Mouse (Mus musculus): ENCODE results near the gene Cyld. TPM values are rescaled to one million over a fixed set of nuclear protein-coding genes. Genes with fewer than 3 reads are reported as not detected.
"Not testable (repeated sequence)": the region's sequence is repeated elsewhere in the genome, so short reads cannot be mapped to it uniquely, and the experiment has no call there.

Gene Cyld
- total RNA-seq, 4 experiments from 2014 or later, result 113 to 134 (median 127) TPM

DNA sequence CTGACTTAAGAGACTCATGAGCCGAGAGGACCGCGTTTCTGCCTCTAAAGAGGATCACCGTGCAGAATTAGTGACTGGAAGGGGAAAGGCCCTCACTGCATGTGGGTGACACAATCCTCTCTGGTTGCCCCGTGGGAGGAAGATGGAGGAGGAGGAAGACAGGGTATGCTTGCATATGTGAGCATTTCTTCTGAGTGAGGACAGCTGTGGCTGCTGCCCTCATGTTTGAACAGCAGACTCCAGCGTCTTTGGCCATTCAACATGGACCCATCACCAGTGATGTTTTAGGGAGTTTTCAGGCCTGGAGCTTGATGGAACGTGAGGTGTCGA lies 10.0 kb upstream of the Cyld start:
- DNase-seq (ENCODE audit: low spot score in 2 of 2), result no peak

DNA sequence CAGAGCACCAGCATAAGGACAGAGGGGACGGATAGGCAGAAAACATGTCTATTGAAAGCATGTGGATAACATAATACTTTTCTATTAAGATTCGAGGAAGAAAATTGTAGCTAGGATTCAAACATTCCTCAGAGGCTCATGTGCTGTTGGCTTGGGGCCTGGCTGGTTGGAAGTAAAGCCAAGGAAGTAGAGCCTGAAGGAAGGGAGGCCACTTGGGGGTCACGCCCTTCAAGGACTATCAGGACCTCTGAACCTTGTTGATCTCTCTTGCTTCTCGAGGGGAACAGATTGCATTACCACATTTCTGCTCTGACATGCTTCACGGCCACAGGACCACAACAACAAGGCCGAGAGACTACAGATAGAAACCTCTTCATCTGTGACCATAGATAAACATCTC lies 7.7 kb upstream of the Cyld start:
- DNase-seq (ENCODE audit: low spot score in 2 of 2), result no peak

DNA sequence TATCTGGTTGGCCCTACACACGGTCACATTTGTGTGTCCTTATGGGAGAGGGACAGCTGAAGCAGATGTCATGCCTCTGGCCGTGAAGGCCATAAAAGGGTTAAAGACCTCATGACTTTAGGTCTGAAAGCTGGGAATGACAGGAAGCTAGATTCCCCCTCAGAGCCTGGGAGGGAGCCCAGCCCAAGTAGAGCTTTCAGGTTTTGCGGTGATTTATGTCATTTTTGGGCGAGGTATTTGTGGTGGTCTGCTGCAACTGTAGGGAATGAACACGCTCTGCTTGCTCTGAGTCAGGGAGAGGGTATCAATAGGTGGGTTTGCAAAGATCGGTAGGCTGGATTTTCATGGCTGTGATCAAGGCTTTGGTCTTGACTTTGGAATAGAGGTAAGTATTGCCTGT lies 6.9 kb upstream of the Cyld start:
- DNase-seq (ENCODE audit: low spot score in 2 of 2), result no peak

DNA sequence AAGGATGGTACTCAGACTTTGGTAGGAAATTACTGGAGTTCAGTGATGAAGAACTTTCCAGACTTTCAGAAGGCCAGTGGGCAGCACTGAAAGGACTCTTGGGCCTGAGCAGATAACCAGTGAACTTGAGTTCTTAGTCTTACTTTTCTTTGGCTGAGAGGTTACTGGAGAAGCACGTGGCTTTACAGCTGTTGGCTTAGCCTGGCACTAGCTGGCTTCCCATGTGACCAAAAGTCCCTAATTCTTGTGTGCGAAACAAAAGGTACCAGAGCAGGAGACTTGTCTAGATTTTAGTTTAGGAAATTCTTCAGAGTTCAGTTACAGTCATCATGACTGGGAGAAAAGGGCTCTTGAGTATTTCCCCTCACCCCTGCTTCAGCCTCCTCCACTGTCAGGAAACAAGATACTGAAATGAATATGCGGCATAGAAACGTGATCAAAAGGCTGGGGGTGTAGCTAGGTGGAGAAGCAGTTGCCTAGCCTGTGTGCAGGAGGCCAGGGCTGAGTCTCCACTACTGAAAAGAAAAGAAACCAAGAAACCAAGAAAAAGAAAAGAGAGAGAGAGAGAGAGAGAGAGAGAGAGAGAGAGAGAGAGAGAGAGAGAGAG lies 5.4 kb upstream of the Cyld start:
- DNase-seq (ENCODE audit: low spot score in 2 of 2), result no peak

DNA sequence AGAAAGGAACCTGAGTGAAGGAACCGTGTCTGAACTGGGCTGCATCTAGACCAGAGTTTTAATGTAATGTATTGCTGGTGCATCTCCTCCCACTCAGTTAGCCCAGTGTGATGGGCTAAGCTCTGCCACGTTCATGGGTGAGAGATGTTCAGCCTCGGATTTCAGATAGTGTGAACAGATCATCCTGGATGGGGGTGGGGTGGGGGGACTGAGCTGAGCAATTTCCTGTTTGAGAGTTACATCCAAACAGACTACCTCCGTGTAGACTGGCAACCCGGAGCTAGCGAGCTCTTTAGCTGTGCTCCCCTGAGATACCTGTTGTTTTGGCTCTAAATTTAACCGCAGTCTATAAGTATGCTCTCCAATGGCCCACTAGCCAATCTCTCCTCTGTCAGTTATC lies 4.9 kb upstream of the Cyld start:
- no peak for DNase-seq (ENCODE audit: low spot score in 2 of 2)

DNA sequence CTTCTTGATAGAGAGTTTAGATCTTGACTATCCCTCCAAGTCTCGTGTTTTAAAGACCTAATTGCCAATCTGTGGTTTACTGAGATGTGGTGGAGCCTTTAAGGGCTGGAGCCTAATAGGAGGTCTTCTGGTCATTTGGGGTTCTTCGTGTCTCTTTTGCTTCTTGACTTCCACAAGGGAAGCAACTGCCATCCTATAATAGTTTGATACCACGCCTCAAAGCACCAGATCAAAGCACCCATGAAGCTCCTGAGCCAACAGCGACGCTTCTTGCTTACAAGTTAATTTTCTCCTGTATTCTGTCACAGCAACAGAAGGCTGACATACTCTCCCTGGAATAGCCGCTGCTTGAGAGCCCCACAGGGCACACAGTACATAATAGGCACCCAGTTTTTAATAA lies 4.0 kb upstream of the Cyld start:
- no peak for DNase-seq (ENCODE audit: low spot score in 2 of 2)

DNA sequence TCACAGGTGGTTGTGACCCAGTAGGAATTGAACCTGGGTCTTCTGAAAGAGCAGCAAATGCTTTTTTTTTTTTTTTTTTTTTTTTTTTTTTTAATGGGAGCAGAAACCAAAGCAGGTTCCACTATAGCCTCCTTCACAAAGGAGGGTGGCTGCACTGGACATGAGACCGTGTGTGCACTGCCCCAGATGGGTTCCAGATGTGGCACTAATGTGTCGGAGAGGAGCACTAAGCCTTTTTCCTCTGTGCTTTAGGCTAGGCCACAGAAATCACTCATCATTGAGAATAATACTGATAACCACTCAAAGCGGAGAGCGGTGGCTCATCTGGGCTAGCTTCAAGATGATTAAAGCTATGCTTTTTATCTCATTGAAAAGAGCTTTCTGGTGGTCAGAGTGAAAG lies 3.5 kb upstream of the Cyld start:
- no peak for DNase-seq (ENCODE audit: low spot score in 2 of 2)

DNA sequence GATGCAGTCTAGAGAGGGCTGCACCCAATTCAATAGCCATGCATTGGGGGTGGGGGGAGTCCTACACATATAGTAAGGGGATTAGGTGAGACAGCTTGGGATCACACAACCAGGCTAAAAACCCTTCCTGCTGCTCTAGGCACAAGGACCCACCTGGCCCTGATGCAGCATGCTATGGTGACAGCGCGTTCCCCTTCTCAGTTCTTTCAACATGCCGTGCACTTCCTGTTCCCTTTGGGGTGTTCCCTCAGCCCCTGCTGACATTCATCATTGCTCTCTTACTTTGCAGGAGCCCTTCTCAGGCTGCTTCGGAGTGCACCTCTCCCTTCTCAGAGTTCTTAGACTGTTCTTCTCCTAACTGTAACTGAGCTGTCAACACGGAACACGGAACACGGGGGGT lies 2.5 kb upstream of the Cyld start:
- no peak for DNase-seq (ENCODE audit: low spot score in 2 of 2)

DNA sequence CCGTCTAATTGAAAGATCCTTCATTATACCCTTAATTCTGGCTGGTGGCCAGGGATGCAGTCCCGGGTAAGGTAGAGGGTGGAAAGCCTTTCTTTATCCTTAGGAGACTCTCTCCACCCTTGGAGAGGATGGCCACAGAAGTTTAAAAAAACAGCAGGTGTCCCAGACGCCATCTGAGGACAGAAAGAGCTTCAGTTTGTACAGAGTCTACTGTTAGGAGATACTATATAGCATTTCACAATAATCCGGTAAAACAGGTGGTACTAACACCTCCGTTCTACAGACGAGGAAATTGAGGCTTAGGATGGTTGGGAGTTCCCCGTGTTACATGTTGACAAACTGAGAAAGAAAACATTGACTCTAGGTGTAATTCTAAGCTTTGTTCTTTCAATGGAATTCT lies 600 bp upstream of the Cyld start:
- DNase-seq (ENCODE audit: low spot score in 2 of 2), result no peak

DNA sequence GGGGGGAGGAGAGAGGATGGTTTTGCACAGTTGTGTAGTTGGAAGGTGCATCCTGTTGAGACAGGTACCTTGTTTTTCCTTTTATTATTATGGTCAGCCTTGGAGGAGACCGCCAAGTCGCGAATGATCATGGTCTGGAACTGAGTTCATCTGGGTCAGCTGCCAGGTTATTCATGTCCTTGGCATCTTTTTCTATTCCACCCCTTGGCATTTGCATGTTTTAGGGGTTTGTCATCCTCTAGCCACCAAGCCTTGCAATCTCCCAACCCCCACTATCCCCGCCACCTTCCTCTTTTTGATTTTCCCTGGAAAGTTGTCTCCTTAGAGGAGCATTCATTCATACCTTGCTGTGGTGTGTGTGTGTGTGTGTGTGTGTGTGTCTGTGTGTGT lies 809 bp downstream of the Cyld start:
- no peak for DNase-seq (ENCODE audit: low spot score in 2 of 2)

DNA sequence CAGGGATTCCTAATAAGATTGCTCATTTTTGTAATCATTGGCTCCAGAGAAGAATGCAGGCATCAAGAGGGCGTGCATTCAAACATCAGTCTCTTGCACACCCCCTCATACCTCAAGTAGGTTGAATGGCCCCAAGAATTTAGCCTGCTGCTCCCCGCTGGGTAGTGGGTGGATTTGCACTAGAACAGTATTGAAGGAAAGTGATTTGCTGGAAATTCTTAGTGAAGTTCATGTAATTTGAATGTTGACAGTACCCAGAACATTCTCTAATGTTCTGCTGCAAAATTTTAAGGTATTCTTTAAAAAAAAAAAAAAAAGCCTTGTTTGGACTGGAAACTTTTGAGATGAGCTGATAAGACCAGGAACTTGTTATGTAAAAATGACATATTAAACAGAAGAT lies 1.2 kb downstream of the Cyld start:
- DNase-seq (ENCODE audit: low spot score in 2 of 2), result no peak

DNA sequence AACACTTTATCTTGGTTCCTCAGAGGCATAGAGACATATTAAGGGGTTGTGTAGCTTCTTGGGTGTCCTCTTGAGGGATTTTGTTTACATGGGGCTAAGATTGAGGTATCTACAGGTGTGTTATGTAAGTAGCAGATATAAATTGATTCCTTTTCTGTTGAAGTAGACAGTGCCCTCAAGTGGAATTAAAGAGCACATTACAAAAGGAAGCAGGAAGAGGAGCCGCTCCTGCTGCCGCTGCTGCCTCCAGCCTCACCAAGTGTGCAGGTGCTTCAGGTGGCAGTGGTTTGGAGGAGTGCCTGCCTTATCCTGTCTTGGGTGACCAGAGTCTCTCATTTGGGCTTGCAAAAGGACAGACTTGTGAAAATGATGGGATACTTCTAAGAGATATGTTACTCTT lies 4.8 kb downstream of the Cyld start:
- no peak for DNase-seq (ENCODE audit: low spot score in 2 of 2)

DNA sequence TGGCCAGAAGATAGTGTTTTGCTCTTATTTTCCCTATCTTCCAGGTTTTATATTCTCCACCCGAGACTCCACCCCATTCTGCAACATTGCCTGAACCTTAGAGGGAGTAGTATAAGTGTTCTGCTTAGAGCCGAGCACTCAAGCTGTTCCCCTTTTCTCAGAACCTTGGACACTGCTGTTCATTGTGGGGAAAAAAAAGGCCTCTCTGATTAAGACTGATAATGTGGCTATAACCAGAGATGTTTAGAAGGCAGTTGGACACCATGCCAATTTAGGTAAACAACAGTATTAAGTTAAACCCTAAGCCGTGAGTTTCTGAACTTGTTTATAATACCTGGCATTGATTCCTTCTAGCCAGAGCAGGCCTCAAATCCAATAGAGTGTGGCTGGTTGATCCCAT lies 6.0 kb downstream of the Cyld start:
- no peak for DNase-seq (ENCODE audit: low spot score in 2 of 2)

DNA sequence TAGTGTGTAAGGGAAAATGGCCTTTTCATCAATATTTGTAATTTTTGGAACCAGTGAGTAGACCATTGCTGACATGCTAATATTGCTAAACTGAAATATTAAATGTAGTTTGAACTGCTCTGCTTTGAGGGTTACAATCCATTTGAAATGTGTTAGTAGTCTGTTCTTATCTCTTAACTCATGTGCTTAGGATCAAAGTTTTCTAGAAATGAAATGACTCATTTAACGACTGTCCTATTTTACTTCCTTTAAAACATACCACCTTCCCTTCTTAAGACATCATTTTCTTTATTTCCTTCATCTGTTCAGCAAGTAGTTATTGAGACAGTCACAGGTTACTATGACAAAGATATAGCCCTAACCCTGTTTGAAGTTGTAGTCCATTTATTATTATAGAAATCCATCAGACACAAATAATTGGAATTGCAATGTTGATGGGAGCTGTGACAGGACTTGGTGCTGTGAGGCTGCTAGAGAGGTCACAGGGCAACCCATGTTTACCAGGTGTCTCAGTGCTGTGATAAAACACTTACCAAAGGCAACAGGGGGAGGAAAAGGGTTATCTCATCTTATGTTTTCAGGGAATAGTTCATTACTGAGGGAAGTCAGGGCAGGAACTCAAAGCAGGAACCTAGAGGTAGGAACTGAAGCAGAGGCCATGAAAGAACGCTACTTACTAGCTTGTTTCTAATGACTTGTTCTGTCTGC lies 26.6 kb downstream of the Cyld start:
- DNase-seq (ENCODE audit: low spot score in 2 of 2), result no peak

DNA sequence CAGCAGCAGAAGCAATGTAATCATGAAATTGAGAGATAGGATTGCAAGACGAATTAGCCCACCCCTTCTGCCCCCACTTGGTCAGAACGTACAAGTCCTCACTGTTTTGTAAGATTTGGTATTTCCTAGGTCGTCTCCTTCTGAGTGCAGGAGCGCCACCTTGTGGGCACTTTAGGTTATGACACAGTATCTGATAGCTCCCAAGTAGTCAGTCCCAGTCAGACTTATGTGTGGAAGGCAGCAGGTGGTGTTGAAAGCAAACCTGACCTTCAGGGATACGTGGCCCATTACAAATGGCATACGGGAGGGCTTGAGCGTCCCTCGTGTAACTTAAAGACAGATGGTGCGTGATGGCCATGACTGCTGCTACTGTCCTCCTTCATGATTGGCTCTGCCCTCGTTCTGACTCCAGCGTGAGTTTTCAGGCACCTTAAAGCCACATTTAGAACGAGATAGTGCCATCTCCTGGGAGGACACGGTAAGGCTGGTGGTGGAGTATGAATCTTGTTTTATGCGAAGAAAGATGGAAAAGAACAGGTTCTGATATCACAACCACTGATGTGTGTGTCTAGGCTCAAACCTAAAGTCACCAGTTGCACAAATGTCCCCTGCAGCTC lies 58.5 kb downstream of the Cyld start:
- DNase-seq (ENCODE audit: low spot score in 2 of 2), result peak; percentile 77 to 84

DNA sequence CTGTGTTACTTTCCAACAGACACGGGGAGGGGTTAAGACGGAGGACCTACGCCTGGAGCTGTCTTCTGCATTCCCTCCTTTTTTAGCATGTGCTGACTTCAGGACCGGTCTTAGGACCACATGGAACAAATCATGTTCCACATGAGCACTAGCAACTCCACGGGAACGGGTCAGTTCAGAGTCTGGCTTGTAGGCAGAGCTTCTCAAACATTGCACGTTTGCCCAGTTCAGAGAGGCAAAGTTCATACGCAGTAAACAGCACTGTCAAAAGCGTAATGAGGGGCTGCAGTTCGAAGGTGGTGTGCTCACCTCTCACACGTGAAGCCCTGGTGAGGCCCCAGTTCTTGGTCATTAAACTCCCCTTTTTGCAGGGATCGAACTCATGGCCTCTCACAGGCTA lies 65.2 kb downstream of the Cyld start:
- DNase-seq (ENCODE audit: low spot score in 2 of 2), result no peak

DNA sequence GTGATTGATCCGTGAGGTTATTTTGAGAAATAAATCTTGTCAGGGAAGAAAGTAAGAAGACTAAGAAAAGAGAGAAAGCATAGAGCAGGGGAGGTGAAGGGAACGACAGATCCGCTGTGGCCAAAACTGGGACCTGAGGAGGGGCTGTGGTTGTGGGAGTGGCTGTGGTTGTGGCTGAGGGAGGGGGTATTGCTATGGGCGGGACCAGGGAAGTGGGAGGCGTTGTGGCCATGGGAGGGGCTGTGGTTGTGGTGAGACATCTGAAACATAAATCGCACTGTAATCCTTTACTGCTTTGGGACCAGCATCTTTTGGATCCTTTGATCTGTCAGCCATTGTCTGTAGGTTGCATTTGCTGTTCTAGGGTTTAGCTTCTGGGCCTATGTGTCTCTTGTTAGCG lies 74.4 kb downstream of the Cyld start:
- DNase-seq (ENCODE audit: low spot score in 2 of 2), result no peak

DNA sequence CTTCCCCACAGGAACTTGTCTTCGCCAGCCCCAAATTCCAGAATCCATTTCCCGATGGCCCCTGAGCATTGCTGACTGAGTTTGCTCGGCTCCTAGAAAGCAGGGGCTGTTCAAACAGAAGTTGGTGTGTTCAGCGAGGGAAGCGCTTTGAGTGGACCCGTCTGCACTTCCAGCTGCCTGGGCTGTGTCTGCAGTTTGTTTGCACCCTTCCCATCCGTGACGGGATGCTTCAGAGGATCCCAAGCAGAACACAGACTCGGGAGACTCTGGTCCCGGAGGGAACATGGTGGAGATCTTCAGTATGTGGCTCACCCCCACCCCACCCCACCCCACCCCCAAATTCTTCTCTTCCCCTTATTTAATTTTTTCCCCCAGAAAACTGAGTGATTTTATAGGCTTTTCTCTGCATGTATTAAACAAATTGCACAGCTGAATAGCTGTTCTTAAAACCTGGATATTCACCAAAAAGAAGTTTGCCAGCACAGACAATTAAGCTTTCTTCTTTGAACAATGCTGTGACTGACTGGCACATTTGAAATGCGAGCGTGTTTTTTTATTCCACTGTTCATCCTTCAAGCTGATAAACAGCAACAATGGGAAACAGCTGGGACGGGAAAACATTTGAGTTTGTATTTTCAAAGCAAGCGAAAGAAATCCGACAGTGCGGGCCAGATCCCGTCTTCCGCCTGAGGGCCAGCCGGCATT lies 77.9 kb downstream of the Cyld start:
- no peak for DNase-seq (ENCODE audit: low spot score in 2 of 2)

DNA sequence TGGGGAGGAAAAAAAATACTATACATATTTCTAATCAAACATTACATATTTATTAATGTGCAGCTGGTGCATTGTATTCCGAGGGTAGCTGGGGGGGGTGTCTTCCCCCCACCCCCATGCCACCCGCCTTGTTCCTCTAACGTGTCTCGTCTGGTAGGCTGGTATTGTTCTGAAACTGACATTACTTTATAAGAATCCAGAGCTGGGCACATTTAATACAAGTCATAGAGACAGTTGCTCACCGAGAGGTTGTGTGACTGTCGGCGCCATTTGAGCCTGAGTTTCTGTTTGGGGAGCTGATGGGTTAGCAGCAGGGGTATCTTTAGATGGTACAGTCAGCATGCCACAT lies 78.4 kb downstream of the Cyld start:
- DNase-seq (ENCODE audit: low spot score in 2 of 2), result no peak

DNA sequence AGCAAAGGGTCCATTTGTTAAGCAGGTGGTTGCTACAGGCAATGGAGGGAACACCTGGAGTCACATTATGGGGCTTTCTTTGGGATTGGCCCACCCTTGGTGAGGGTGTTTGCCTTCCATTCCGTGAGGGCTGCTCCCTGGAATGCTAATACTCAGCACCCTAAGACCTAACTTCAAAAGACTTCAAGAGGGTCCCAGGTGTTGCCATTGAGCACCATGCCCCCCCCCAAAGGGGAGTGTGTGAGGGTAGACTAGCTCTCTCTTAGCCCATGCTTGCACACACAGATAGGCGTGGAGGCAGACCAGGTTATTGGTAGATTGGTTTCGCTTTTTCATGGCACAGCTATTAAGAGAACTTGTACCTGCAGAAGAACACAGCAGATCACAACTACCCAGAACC lies 83.3 kb downstream of the Cyld start:
- DNase-seq (ENCODE audit: low spot score in 2 of 2), result no peak

DNA sequence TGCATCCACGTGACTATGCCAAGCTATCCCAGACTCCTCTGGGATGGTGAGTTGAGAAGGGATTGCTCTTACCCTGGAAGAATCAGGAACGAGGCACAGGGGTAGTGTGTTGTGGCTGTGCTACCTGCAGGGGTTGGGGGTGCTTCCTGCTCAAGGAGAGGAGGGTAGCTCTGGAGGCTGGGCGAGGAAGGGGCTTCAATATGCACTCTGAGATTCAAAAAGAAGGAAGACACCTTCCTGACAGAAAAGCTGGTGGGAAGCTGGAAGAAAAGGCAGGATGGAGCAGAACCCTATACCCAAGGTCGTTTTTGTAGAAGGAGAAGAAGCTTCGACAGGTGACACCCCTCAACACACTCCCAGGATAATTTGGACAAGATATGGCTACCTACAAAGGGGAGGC lies 84.5 kb downstream of the Cyld start:
- DNase-seq (ENCODE audit: low spot score in 2 of 2), result no peak

DNA sequence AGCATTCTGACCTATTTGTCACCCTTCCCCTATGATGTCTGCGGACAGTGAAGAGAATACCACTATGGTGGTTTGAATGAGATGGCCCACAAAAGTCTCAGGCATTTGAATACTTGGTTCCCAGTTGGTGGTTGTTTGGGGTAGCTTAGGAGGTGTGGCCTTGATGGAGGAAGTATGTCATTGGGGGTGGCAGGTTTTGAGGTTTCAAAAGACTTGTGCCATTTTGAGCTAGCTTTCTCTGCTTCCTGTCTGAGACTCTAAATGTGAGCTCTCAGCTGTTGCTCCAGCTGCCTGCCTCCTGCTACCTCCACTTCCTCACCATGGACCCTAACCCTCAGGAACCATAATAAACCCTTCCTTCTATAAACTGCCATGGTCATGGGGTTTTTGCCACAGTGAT lies 86.9 kb downstream of the Cyld start:
- no peak for DNase-seq (ENCODE audit: low spot score in 2 of 2)

DNA sequence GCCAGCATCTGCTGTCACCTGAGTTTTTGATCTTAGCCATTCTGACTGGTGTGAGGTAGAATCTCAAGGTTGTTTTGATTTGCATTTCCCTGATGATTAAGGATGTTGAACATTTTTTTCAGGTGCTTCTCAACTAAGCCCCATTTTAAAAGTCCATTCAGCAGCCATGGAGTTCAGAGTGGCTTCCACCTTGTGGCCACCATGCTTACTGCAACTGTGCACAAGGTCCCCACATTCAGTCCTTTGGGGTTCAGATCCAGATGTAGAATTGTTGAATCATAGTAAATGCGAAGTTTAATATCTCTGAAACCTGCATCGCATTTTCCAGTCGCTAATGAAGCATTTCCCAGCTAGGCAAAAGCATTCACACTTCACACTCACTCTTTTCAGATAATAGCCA lies 91.5 kb downstream of the Cyld start:
- not testable (repeated sequence) for DNase-seq (ENCODE audit: low spot score in 2 of 2)
